Mouse (Mus musculus): Measurements from ENCODE around the gene Zfp91. TPM values are rescaled to one million over a fixed set of nuclear protein-coding genes. Genes with fewer than 3 reads are reported as not detected.

Gene Zfp91
- polyA plus RNA-seq, 1 experiment from 2014 or later: 13.4 TPM

- Histone ChIP-seq H3K36me3 (no peaks in the 10 kb centered on the region), H3K4me1 (no peaks in the 10 kb centered on the region), H3K27ac (no peak overlapping the region), H3K4me3 (no peak overlapping the region), H3K9me3 (no peaks in the 10 kb centered on the region), H3K27me3 (ENCODE audit: insufficient read depth, poor library complexity, severe bottlenecking) (no peaks in the 10 kb centered on the region)
- DNase-seq (ENCODE audit: low spot score): no peak
- 77% methylated on average over 6 of the region's 6 CpGs for WGBS
These were observed 76.7 kb downstream of the Zfp91 start for GRCm38 (mm10) chr19:12719189-12719588.

Other genes with a start within 250 kb of the Zfp91 start
- 0.10 and 0.17 TPM in 2 replicates for gene Gm4952, start 196.2 kb downstream of the Zfp91 start, polyA plus RNA-seq (2016; fragmentation: Nextera tagmentation; extraction: Ambion mirVana)
- not detected in 2 replicates for gene Glyat, start 162.8 kb downstream of the Zfp91 start, polyA plus RNA-seq (2016; fragmentation: Nextera tagmentation; extraction: Ambion mirVana)
- not detected in 2 replicates for gene Olfr1442, start 125.7 kb downstream of the Zfp91 start, polyA plus RNA-seq (2016; fragmentation: Nextera tagmentation; extraction: Ambion mirVana)
- not detected in 2 replicates for gene Olfr1443, start 118.0 kb downstream of the Zfp91 start, polyA plus RNA-seq (2016; fragmentation: Nextera tagmentation; extraction: Ambion mirVana)
- not detected in 2 replicates for gene Keg1, start 100.3 kb downstream of the Zfp91 start, polyA plus RNA-seq (2016; fragmentation: Nextera tagmentation; extraction: Ambion mirVana)
- gene Cntf, start 30.5 kb downstream of the Zfp91 start, polyA plus RNA-seq (2016; fragmentation: Nextera tagmentation; extraction: Ambion mirVana): 0.70 and 1.1 TPM in 2 replicates
- 0.46 and 0.54 TPM in 2 replicates for gene Lpxn, start 67 bp upstream of the Zfp91 start, polyA plus RNA-seq (2016; fragmentation: Nextera tagmentation; extraction: Ambion mirVana)
- not detected in 2 replicates for gene Gm5244, start 50.6 kb upstream of the Zfp91 start, polyA plus RNA-seq (2016; fragmentation: Nextera tagmentation; extraction: Ambion mirVana)
- gene Olfr1444, start 61.2 kb upstream of the Zfp91 start, polyA plus RNA-seq (2016; fragmentation: Nextera tagmentation; extraction: Ambion mirVana): not detected in 2 replicates
- not detected in 2 replicates for gene Olfr1445, start 87.7 kb upstream of the Zfp91 start, polyA plus RNA-seq (2016; fragmentation: Nextera tagmentation; extraction: Ambion mirVana)
- not detected in 2 replicates for gene Olfr1446, start 97.4 kb upstream of the Zfp91 start, polyA plus RNA-seq (2016; fragmentation: Nextera tagmentation; extraction: Ambion mirVana)
- gene Olfr1447, start 107.6 kb upstream of the Zfp91 start, polyA plus RNA-seq (2016; fragmentation: Nextera tagmentation; extraction: Ambion mirVana): not detected in 2 replicates
- not detected in 2 replicates for gene Olfr1448, start 128.3 kb upstream of the Zfp91 start, polyA plus RNA-seq (2016; fragmentation: Nextera tagmentation; extraction: Ambion mirVana)
- not detected in 2 replicates for gene Olfr1449, start 134.7 kb upstream of the Zfp91 start, polyA plus RNA-seq (2016; fragmentation: Nextera tagmentation; extraction: Ambion mirVana)
- gene Olfr1450, start 154.1 kb upstream of the Zfp91 start, polyA plus RNA-seq (2016; fragmentation: Nextera tagmentation; extraction: Ambion mirVana): not detected in 2 replicates
- not detected in 2 replicates for gene Olfr1451, start 198.9 kb upstream of the Zfp91 start, polyA plus RNA-seq (2016; fragmentation: Nextera tagmentation; extraction: Ambion mirVana)
- not detected in 2 replicates for gene Olfr1453, start 232.2 kb upstream of the Zfp91 start, polyA plus RNA-seq (2016; fragmentation: Nextera tagmentation; extraction: Ambion mirVana)